Mouse (Mus musculus): ENCODE results near the gene Mboat1. TPM values are rescaled to one million over a fixed set of nuclear protein-coding genes. Genes with fewer than 3 reads are reported as not detected.
A peak's percentile ranks its signal among the peaks of the same experiment; 100 is the strongest.

The Mboat1 gene
- polyA plus RNA-seq, 1 experiment from 2014 or later = 7.4 TPM

DNA sequence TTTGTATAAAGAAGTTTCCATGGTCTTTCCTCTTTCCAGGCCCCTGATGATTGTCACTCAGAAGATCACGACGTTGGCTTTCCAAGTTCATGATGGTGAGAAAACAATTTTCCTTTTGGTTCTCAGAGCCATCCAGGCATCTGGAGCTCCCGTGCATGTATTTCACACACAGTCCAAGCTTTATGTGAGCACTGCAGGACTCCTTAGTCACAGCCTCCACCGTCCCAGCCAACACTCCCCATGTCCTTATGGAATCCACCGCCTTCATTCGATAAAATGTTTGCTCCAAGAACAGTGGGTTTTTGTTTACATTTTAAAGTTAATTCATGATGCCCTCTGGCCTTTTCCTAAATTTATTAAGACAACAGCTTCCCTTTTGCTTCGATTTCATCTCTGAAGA, 83.3 kb downstream of the Mboat1 start:
- WGBS = 91% methylated on average over 7 of the region's 7 CpGs
- Histone ChIP-seq H3K4me3 (ENCODE audit: low read depth, low read length) (no peak overlapping the region), H3K4me2 (replicated peaks; ENCODE audit: low read depth, low read length) (no peak overlapping the region), H3K9ac (ENCODE audit: low read depth, low read length) (no peak overlapping the region), H3K4me1 (replicated peaks; ENCODE audit: control insufficient read depth, insufficient read depth, low read length) (no peaks in the 10 kb centered on the region), H3K27me3 (ENCODE audit: control insufficient read depth, insufficient read depth, low read length) (no peaks in the 10 kb centered on the region), H3K36me3 (ENCODE audit: control insufficient read depth, insufficient read depth, low read length) (no peaks in the 10 kb centered on the region), H3K27ac (ENCODE audit: low read depth, low read length) (no peak overlapping the region; the same call in 1 of the 2 replicates), H3K9me3 (ENCODE audit: control insufficient read depth, low read length) (no peaks in the 10 kb centered on the region)
- ATAC-seq (ENCODE audit: low FRiP score) (no peak), DNase-seq (ENCODE audit: low spot score) (no peak)

- Histone ChIP-seq H3K36me3 (ENCODE audit: control insufficient read depth, insufficient read depth, low read length) (no peaks in the 10 kb centered on the region), H3K4me2 (replicated peaks; ENCODE audit: low read depth, low read length) (no peak overlapping the region), H3K4me3 (ENCODE audit: low read depth, low read length) (no peak overlapping the region), H3K9ac (ENCODE audit: low read depth, low read length) (no peak overlapping the region), H3K9me3 (ENCODE audit: control insufficient read depth, low read length) (no peaks in the 10 kb centered on the region), H3K4me1 (replicated peaks; ENCODE audit: control insufficient read depth, insufficient read depth, low read length) (no peaks in the 10 kb centered on the region), H3K27ac (ENCODE audit: low read depth, low read length) (0 out of 2 replicates have a peak overlapping the region, but pooled peaks have one; percentile 17), H3K27me3 (ENCODE audit: control insufficient read depth, insufficient read depth, low read length) (no peaks in the 10 kb centered on the region)
- 28% methylated on average over 3 of the region's 3 CpGs for WGBS
- ATAC-seq (ENCODE audit: low FRiP score) = no peak
- DNase-seq (ENCODE audit: low spot score) = peak; percentile 26
Measured at GRCm38 (mm10) chr13:30221316-30221715, 85.0 kb downstream of the Mboat1 start.

DNA sequence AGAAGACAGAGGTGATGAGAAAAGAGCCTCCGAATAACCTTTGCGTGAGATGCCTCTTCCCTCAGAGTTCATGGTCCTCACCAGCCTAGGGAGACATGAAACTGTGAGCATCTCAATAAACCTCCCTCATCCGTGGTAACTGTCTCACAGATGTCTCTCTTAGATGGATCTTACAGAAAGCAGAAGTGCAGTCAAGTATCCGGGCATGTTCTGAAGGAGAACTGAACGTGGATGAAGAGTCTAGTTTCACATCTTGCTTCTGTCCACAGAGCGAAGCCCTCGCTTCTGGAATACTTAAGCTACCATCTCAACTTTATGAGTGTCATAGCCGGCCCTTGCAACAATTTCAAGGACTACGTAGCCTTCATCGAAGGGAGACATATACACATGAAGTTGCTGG, 87.8 kb downstream of the Mboat1 start:
- WGBS = 91% methylated on average over 10 of the region's 10 CpGs

DNA sequence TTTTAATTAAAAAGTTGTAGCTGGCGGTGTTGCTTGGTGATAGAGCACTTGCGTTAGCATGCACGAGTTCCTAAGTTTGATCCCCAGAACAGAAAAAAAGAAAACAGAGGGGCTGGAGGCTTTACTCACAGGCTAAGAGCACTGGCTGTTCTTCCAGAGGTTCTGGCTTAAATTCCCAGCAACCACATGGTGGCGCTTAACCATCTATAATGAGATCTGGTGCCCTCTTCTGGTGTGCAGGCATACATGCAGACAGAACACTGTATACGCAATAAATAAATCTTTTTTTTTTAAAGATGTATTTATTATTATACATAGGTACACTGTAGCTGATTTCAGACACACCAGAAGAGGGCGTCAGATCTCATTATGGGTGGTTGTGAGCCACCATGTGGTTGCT, 88.4 kb downstream of the Mboat1 start:
- ATAC-seq (ENCODE audit: low FRiP score) = no peak
- Histone ChIP-seq H3K9ac (ENCODE audit: low read depth, low read length) (no peak overlapping the region), H3K4me3 (ENCODE audit: low read depth, low read length) (no peak overlapping the region), H3K36me3 (ENCODE audit: control insufficient read depth, insufficient read depth, low read length) (no peaks in the 10 kb centered on the region), H3K9me3 (ENCODE audit: control insufficient read depth, low read length) (no peaks in the 10 kb centered on the region), H3K27ac (ENCODE audit: low read depth, low read length) (no peak overlapping the region), H3K27me3 (ENCODE audit: control insufficient read depth, insufficient read depth, low read length) (no peaks in the 10 kb centered on the region), H3K4me2 (replicated peaks; ENCODE audit: low read depth, low read length) (no peak overlapping the region), H3K4me1 (replicated peaks; ENCODE audit: control insufficient read depth, insufficient read depth, low read length) (no peaks in the 10 kb centered on the region)
- DNase-seq (ENCODE audit: low spot score) = no peak
- WGBS = 91% methylated on average over 6 of the region's 6 CpGs

More for the DNA sequence above, 87.8 kb downstream of the Mboat1 start:
- ATAC-seq (ENCODE audit: low FRiP score) (no peak), DNase-seq (ENCODE audit: low spot score) (no peak)
- H3K36me3 ChIP-seq (ENCODE audit: control insufficient read depth, insufficient read depth, low read length) = no peaks in the 10 kb centered on the region
- no peaks in the 10 kb centered on the region for H3K9me3 ChIP-seq (ENCODE audit: control insufficient read depth, low read length)
- no peak overlapping the region for H3K9ac ChIP-seq (ENCODE audit: low read depth, low read length)
- no peak overlapping the region for H3K4me3 ChIP-seq (ENCODE audit: low read depth, low read length)
- no peaks in the 10 kb centered on the region for H3K4me1 ChIP-seq (replicated peaks; ENCODE audit: control insufficient read depth, insufficient read depth, low read length)
- H3K27ac ChIP-seq (ENCODE audit: low read depth, low read length) = no peak overlapping the region
- no peaks in the 10 kb centered on the region for H3K27me3 ChIP-seq (ENCODE audit: control insufficient read depth, insufficient read depth, low read length)
- no peak overlapping the region for H3K4me2 ChIP-seq (replicated peaks; ENCODE audit: low read depth, low read length)

DNA sequence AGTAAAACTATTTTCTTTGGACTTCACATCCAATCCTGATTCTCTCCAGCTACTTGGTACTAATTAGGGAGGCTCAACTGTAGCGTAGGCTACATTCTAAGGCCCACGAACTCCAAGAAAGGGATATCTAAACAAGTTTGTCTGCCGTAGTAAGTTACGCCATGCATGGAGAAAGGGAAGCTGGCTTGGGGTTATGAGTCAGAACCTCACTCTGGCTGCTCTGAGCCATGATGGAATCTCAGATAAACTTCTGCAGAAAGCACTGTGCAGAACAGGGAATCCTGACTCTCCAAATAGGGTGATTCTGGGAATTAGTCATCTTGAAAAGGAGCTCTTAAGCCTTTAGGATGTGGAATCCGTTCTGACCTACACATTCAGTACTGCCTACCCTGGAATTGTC, 92.5 kb downstream of the Mboat1 start:
- WGBS = 88% methylated on average over 5 of the region's 5 CpGs
- ATAC-seq (ENCODE audit: low FRiP score) (no peak), DNase-seq (ENCODE audit: low spot score) (no peak)
- Histone ChIP-seq H3K4me1 (replicated peaks; ENCODE audit: control insufficient read depth, insufficient read depth, low read length) (no peaks in the 10 kb centered on the region), H3K4me2 (replicated peaks; ENCODE audit: low read depth, low read length) (no peak overlapping the region), H3K27ac (ENCODE audit: low read depth, low read length) (no peak overlapping the region), H3K27me3 (ENCODE audit: control insufficient read depth, insufficient read depth, low read length) (no peaks in the 10 kb centered on the region), H3K4me3 (ENCODE audit: low read depth, low read length) (no peak overlapping the region), H3K9ac (ENCODE audit: low read depth, low read length) (no peak overlapping the region), H3K36me3 (ENCODE audit: control insufficient read depth, insufficient read depth, low read length) (no peaks in the 10 kb centered on the region), H3K9me3 (ENCODE audit: control insufficient read depth, low read length) (no peaks in the 10 kb centered on the region)

DNA sequence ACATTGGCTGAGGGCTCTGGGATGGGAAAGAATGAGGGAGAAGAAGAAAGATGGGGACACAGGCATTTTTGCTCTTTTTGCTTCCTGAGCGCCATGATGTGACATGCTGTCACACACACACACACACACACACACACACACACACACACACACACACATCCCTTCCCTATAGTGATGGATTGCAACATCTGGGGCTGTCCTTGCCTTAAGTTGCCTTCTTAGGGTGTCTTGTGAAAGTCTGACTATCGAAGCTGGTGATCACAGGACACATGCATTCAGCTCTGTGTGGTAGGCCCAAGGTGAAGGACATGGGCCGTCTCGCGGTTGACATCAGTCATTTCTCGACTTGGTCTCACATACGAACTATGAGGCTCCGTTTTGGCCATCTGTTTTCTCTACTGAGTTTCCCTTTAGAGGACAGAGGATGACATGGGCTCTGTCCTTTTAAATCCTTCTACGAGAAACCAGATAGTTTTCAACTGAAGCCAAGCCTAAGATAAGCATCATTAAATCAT, 93.4 kb downstream of the Mboat1 start:
- ATAC-seq (ENCODE audit: low FRiP score) = no peak
- 91% methylated on average over 9 of the region's 9 CpGs for WGBS

DNA sequence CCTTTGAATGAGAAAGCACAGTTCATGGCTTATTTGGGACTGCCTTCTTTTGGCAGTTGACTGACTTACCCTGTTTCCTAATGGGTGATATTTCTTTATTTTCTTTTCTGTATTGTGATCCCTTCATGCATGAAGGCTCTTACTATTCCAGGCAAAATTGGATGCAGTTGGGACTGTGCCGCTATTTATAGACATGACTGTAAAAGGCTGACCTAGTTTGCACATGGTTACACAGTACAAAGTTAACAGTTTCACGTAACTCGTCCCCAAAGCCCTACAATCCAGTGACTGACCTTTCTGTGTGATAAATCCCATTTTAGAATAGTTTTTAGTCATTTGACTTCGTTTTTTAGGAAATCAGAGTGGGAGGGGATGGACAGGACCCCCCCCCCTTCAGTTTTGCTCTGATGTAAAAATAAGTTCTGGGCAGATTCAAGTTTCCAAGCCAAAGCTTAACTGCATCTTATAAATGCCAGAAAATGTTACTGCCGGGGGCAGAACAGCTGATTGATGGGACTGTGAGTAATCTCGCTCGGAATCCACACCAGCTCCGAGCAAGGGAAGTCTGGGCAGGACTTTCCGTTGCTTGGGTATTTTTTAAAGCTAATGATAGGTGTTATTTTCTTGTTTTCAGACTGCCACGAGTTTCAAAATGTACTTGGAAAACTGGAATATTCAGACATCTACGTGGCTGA, 98.9 kb downstream of the Mboat1 start:
- no peaks in the 10 kb centered on the region for H3K27me3 ChIP-seq (ENCODE audit: control insufficient read depth, insufficient read depth, low read length)
- no peaks in the 10 kb centered on the region for H3K4me1 ChIP-seq (replicated peaks; ENCODE audit: control insufficient read depth, insufficient read depth, low read length)
- no peaks in the 10 kb centered on the region for H3K9me3 ChIP-seq (ENCODE audit: control insufficient read depth, low read length)
- DNase-seq (ENCODE audit: low spot score) (no peak), ATAC-seq (ENCODE audit: low FRiP score) (no peak)
- H3K27ac ChIP-seq (ENCODE audit: low read depth, low read length) = no peak overlapping the region
- no peak overlapping the region for H3K9ac ChIP-seq (ENCODE audit: low read depth, low read length)
- no peaks in the 10 kb centered on the region for H3K36me3 ChIP-seq (ENCODE audit: control insufficient read depth, insufficient read depth, low read length)
- WGBS = 82% methylated on average over 11 of the region's 11 CpGs
- H3K4me2 ChIP-seq (replicated peaks; ENCODE audit: low read depth, low read length) = no peak overlapping the region
- H3K4me3 ChIP-seq (ENCODE audit: low read depth, low read length) = no peak overlapping the region

More for the DNA sequence above, 93.4 kb downstream of the Mboat1 start:
- no peaks in the 10 kb centered on the region for H3K27me3 ChIP-seq (ENCODE audit: control insufficient read depth, insufficient read depth, low read length)
- no peaks in the 10 kb centered on the region for H3K9me3 ChIP-seq (ENCODE audit: control insufficient read depth, low read length)
- H3K4me3 ChIP-seq (ENCODE audit: low read depth, low read length) = no peak overlapping the region
- no peak overlapping the region for H3K9ac ChIP-seq (ENCODE audit: low read depth, low read length)
- no peak overlapping the region for H3K27ac ChIP-seq (ENCODE audit: low read depth, low read length)
- no peaks in the 10 kb centered on the region for H3K4me1 ChIP-seq (replicated peaks; ENCODE audit: control insufficient read depth, insufficient read depth, low read length)
- H3K36me3 ChIP-seq (ENCODE audit: control insufficient read depth, insufficient read depth, low read length) = no peaks in the 10 kb centered on the region
- DNase-seq (ENCODE audit: low spot score) = no peak
- H3K4me2 ChIP-seq (replicated peaks; ENCODE audit: low read depth, low read length) = no peak overlapping the region

DNA sequence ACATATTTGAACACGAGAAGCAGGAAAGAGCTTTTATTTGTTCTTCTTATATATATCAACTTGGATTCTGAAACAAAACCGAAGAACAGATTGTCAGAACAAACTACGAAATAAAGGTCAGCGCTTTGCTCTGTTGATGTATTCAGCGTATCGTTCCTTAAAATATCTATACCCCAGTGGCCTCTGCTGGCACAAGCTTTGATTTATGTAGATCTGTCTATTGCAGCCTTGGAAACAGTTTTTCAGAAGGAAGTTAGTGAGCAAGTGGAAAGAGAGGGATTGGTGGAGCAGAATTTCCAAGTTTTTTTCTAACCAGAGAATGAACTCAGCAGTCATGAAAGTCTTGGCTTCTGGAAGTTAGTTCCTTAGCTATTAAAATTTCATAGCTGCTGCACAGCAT, 103.1 kb downstream of the Mboat1 start:
- no peaks in the 10 kb centered on the region for H3K9me3 ChIP-seq (ENCODE audit: control insufficient read depth, low read length)
- no peak for DNase-seq (ENCODE audit: low spot score)
- no peak overlapping the region for H3K4me3 ChIP-seq (ENCODE audit: low read depth, low read length)
- H3K4me2 ChIP-seq (replicated peaks; ENCODE audit: low read depth, low read length) = no peak overlapping the region
- WGBS = 92% methylated on average over 6 of the region's 6 CpGs
- ATAC-seq (ENCODE audit: low FRiP score) = no peak
- H3K4me1 ChIP-seq (replicated peaks; ENCODE audit: control insufficient read depth, insufficient read depth, low read length) = no peaks in the 10 kb centered on the region
- H3K9ac ChIP-seq (ENCODE audit: low read depth, low read length) = no peak overlapping the region
- no peaks in the 10 kb centered on the region for H3K27me3 ChIP-seq (ENCODE audit: control insufficient read depth, insufficient read depth, low read length)
- H3K36me3 ChIP-seq (ENCODE audit: control insufficient read depth, insufficient read depth, low read length) = no peaks in the 10 kb centered on the region
- H3K27ac ChIP-seq (ENCODE audit: low read depth, low read length) = no peak overlapping the region

DNA sequence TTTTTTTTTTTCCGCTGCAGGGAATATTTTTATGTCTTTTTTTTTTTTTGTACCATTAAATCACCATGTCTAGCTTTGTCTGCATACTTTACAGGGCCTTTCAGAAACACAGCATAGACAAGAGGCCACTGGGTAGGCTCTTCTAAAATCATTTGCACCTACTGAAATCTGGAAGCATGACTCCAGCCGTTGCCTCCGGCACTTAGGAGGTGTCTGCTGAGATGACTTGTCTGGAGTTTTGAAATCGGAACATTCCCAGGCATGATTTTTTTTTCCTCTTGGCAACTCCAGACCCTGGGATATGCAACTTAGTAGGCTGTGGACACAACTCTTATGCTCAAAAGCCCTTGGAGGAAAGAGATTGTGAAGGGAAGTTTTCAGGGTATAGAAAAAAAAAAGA, 109.3 kb downstream of the Mboat1 start:
- ATAC-seq (ENCODE audit: low FRiP score) (no peak), DNase-seq (ENCODE audit: low spot score) (no peak)
- Histone ChIP-seq H3K9me3 (ENCODE audit: control insufficient read depth, low read length) (no peaks in the 10 kb centered on the region), H3K36me3 (ENCODE audit: control insufficient read depth, insufficient read depth, low read length) (no peaks in the 10 kb centered on the region), H3K27me3 (ENCODE audit: control insufficient read depth, insufficient read depth, low read length) (no peaks in the 10 kb centered on the region), H3K4me3 (ENCODE audit: low read depth, low read length) (no peak overlapping the region), H3K9ac (ENCODE audit: low read depth, low read length) (no peak overlapping the region), H3K4me1 (replicated peaks; ENCODE audit: control insufficient read depth, insufficient read depth, low read length) (no peaks in the 10 kb centered on the region), H3K4me2 (replicated peaks; ENCODE audit: low read depth, low read length) (no peak overlapping the region), H3K27ac (ENCODE audit: low read depth, low read length) (no peak overlapping the region)
- WGBS = 97% methylated on average over 4 of the region's 4 CpGs
